Mouse (Mus musculus) G1E (cell line): ENCODE results near the gene Kcnc3.

ENCODE experiments used
- CTCF ChIP-seq: IDR thresholded peaks from 2 replicates; pipeline ENCODE4 v1.5.1; 2012; ENCODE audit warnings: low read depth, low read length, inconsistent platforms, mixed read lengths
- TAL1 ChIP-seq: conservative IDR thresholded peaks from 2 replicates; pipeline ENCODE4 v1.6.1; 2012; ENCODE audit warnings: low read depth, low read length, inconsistent platforms, mixed read lengths

DNA sequence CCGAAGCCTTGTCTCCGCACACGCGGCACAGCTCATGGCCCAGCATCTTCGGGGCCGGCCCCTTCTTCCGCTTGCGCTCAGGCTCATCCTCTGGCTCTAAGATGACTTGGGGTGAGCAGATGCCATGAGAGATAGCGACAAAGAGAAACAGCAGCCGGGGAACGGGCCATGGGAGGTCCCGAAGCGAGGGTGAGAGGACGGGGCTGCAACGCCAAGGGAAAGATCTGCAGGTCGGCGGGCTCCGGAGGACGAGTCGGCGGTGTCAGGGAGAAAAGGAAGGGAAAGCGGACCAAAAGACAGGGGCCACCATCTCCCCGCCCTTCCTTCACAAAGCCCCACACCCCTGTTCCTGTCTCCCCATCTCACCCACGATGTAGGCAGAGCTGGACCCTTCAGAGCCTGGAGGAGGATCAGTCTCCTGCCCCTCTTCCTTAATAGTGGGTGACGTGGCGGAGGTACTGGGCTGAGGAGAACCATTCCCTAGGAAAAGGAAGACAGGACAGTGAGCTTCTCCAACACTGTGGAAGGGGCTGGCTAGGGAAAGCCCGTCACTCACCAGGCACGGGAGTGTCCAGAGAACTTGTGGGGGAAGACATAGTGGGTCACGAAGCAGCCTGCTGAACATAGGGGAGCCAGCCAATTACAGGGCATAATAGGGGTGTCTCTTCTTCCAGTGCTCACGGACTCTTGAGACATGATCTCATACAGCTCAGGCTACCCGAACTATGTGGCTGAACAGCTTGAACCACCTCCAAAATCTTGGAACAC is 38.1 kb upstream of the Kcnc3 start:
- TF ChIP-seq CTCF (no peak), TAL1 (no peak)
